ENCODE assay signal across 8 mouse cellular contexts in genomic region chr5:43661997-43662961, GRCm38 (mm10). TPM values are rescaled to one million over a fixed set of nuclear protein-coding genes. Genes with fewer than 3 reads are reported as not detected.
DNase-seq lines count a peak whose midpoint lies in the region; TF ChIP-seq lines count a peak whose summit lies in the region.

TSS of gene Cc2d2a (plus strand) at chr5:43662346.

- WGBS in liver, adult 2 months = 6% methylated on average over 19 of the region's 19 CpGs

- peak within 1 kb of the TSS; percentile 36 for H3K4me3 ChIP-seq in liver, adult 2 months (ENCODE audit: insufficient read depth, low read depth, low read length)

- no peaks in the 10 kb centered on the region for H3K79me2 ChIP-seq in liver, adult 2 months (ENCODE audit: control insufficient read depth, insufficient read depth, low read length)

- TF ChIP-seq POLR2A in liver, adult 2 months (IDR thresholded peaks at IDR 0.05; ENCODE audit: extremely low read depth, insufficient read depth, low read length) = no peak

- no peaks in the 10 kb centered on the region for H3K4me1 ChIP-seq in liver, adult 2 months (ENCODE audit: control insufficient read depth, insufficient read depth, low read length)

- H3K27me3 ChIP-seq in liver, adult 2 months (ENCODE audit: control insufficient read depth, insufficient read depth, low read length) = no peaks in the 10 kb centered on the region

- 0 out of 2 replicates have a peak within 1 kb of the TSS, but pooled peaks have one; percentile 0 for H3K27ac ChIP-seq in liver, adult 2 months (replicated peaks; ENCODE audit: insufficient read depth, low read depth, low read length)

- no peaks in the 10 kb centered on the region for H3K36me3 ChIP-seq in liver, adult 2 months (ENCODE audit: control insufficient read depth, insufficient read depth, low read length)

- TF ChIP-seq CTCF in liver, adult 2 months (IDR thresholded peaks at IDR 0.05; ENCODE audit: low read depth, low read length) = no peak

- peak; percentile 36 for DNase-seq in layer of hippocampus, adult 11-12 months (ENCODE audit: low spot score)
- DNase-seq in layer of hippocampus, adult 9-11 months = no peak
- DNase-seq in embryo, embryonic 11.5 days (ENCODE audit: low read depth, low spot score) = peak; percentile 51
- peak; percentile 51 to 54 for DNase-seq in heart, adult 9 months (ENCODE audit: low spot score in 2 of 2)
- peak; percentile 20 to 32 for DNase-seq in kidney, adult 8-10 months
- peak; percentile 63 for DNase-seq in liver, adult 2 months (ENCODE audit: extremely low read depth, low read depth, low spot score)
- peak; percentile 75 for DNase-seq in neural tube, embryonic 10.5 days (ENCODE audit: extremely low spot score, low spot score)
- peak; percentile 67 for DNase-seq in yolk sac, embryonic 10.5 days (ENCODE audit: low spot score)

- H3K9ac ChIP-seq in liver, adult 2 months (ENCODE audit: low read depth, low read length) = peak within 1 kb of the TSS; percentile 41

RNA-seq across cellular contexts. Expression of gene Cc2d2a, which starts in this region (rescaled TPM):
- 3.1 and 3.2 TPM in 2 replicates for total RNA-seq in liver, adult 2 months (2014; rRNA removed)
- polyA plus RNA-seq in liver, adult 2 months (2012; rRNA removed) = 0.85 and 0.93 TPM in 2 replicates
